Mouse (Mus musculus): ENCODE measurements around the gene 1700007K13Rik. TPM values are rescaled to one million over a fixed set of nuclear protein-coding genes. Genes with fewer than 3 reads are reported as not detected.

1700007K13Rik gene
- polyA plus RNA-seq, 1 experiment = 34.9 TPM

GRCm38 (mm10) chr2:28506291-28506690 lies 40.2 kb upstream of the 1700007K13Rik start:
- Histone ChIP-seq H3K27me3 (ENCODE audit: control insufficient read depth, insufficient read depth, low read length, poor library complexity, severe bottlenecking) (no peaks in the 10 kb centered on the region), H3K4me1 (ENCODE audit: control insufficient read depth, insufficient read depth, low read length) (peaks cover 11% of the 10 kb centered on the region), H3K36me3 (ENCODE audit: control insufficient read depth, insufficient read depth, low read length, poor library complexity, severe bottlenecking) (no peaks in the 10 kb centered on the region), H3K27ac (ENCODE audit: insufficient read depth, low read length) (peak overlapping the region; percentile 74), H3K4me3 (ENCODE audit: low read depth, low read length) (no peak overlapping the region), H3K9me3 (replicated peaks; ENCODE audit: control insufficient read depth, insufficient read depth, low read length, poor library complexity, severe bottlenecking) (no peaks in the 10 kb centered on the region), H3K9ac (ENCODE audit: low read depth, poor library complexity, severe bottlenecking) (no peak overlapping the region)
- TF ChIP-seq POLR2A (IDR thresholded peaks at IDR 0.05; ENCODE audit: insufficient read depth, low read length) (no peak), CTCF (IDR thresholded peaks at IDR 0.05; ENCODE audit: low read depth, low read length) (no peak), EP300 (IDR thresholded peaks at IDR 0.05; ENCODE audit: insufficient read depth, low read depth, low read length) (peak; percentile 96)

- Histone ChIP-seq H3K9ac (ENCODE audit: low read depth, poor library complexity, severe bottlenecking) (no peak within 1 kb of the TSS), H3K4me1 (ENCODE audit: control insufficient read depth, insufficient read depth, low read length) (peaks cover 11% of the 10 kb centered on the region), H3K27me3 (ENCODE audit: control insufficient read depth, insufficient read depth, low read length, poor library complexity, severe bottlenecking) (no peaks in the 10 kb centered on the region), H3K4me3 (ENCODE audit: low read depth, low read length) (peak within 1 kb of the TSS; percentile 39), H3K9me3 (replicated peaks; ENCODE audit: control insufficient read depth, insufficient read depth, low read length, poor library complexity, severe bottlenecking) (no peaks in the 10 kb centered on the region), H3K27ac (ENCODE audit: insufficient read depth, low read length) (peak within 1 kb of the TSS; percentile 74), H3K36me3 (ENCODE audit: control insufficient read depth, insufficient read depth, low read length, poor library complexity, severe bottlenecking) (no peaks in the 10 kb centered on the region)
- TF ChIP-seq CTCF (IDR thresholded peaks at IDR 0.05; ENCODE audit: low read depth, low read length) (no peak), POLR2A (IDR thresholded peaks at IDR 0.05; ENCODE audit: insufficient read depth, low read length) (no peak), EP300 (IDR thresholded peaks at IDR 0.05; ENCODE audit: insufficient read depth, low read depth, low read length) (no peak)
Measured at GRCm38 (mm10) chr2:28505795-28506194, 39.7 kb upstream of the 1700007K13Rik start, which contains the start of gene Gm10134. TSS of gene Gm10134 (plus strand) at chr2:28506095.

- Histone ChIP-seq H3K36me3 (ENCODE audit: control insufficient read depth, insufficient read depth, low read length, poor library complexity, severe bottlenecking) (no peaks in the 10 kb centered on the region), H3K9ac (ENCODE audit: low read depth, poor library complexity, severe bottlenecking) (no peak overlapping the region), H3K27me3 (ENCODE audit: control insufficient read depth, insufficient read depth, low read length, poor library complexity, severe bottlenecking) (no peaks in the 10 kb centered on the region), H3K4me1 (ENCODE audit: control insufficient read depth, insufficient read depth, low read length) (peaks cover 11% of the 10 kb centered on the region), H3K4me3 (ENCODE audit: low read depth, low read length) (peak overlapping the region; percentile 39), H3K9me3 (replicated peaks; ENCODE audit: control insufficient read depth, insufficient read depth, low read length, poor library complexity, severe bottlenecking) (no peaks in the 10 kb centered on the region), H3K27ac (ENCODE audit: insufficient read depth, low read length) (no peak overlapping the region)
- TF ChIP-seq EP300 (IDR thresholded peaks at IDR 0.05; ENCODE audit: insufficient read depth, low read depth, low read length) (no peak), CTCF (IDR thresholded peaks at IDR 0.05; ENCODE audit: low read depth, low read length) (no peak), POLR2A (IDR thresholded peaks at IDR 0.05; ENCODE audit: insufficient read depth, low read length) (no peak)
Measured at GRCm38 (mm10) chr2:28504676-28505075, 38.5 kb upstream of the 1700007K13Rik start.

GRCm38 (mm10) chr2:28502987-28503386 lies 36.9 kb upstream of the 1700007K13Rik start:
- Histone ChIP-seq H3K9me3 (replicated peaks; ENCODE audit: control insufficient read depth, insufficient read depth, low read length, poor library complexity, severe bottlenecking) (no peaks in the 10 kb centered on the region), H3K9ac (ENCODE audit: low read depth, poor library complexity, severe bottlenecking) (no peak overlapping the region), H3K36me3 (ENCODE audit: control insufficient read depth, insufficient read depth, low read length, poor library complexity, severe bottlenecking) (no peaks in the 10 kb centered on the region), H3K27me3 (ENCODE audit: control insufficient read depth, insufficient read depth, low read length, poor library complexity, severe bottlenecking) (no peaks in the 10 kb centered on the region), H3K27ac (ENCODE audit: insufficient read depth, low read length) (no peak overlapping the region), H3K4me1 (ENCODE audit: control insufficient read depth, insufficient read depth, low read length) (peaks cover 11% of the 10 kb centered on the region), H3K4me3 (ENCODE audit: low read depth, low read length) (no peak overlapping the region)
- TF ChIP-seq CTCF (IDR thresholded peaks at IDR 0.05; ENCODE audit: low read depth, low read length) = no peak
- no peak for TF ChIP-seq EP300 (IDR thresholded peaks at IDR 0.05; ENCODE audit: insufficient read depth, low read depth, low read length)
- no peak for TF ChIP-seq POLR2A (IDR thresholded peaks at IDR 0.05; ENCODE audit: insufficient read depth, low read length)

- H3K36me3 ChIP-seq (ENCODE audit: control insufficient read depth, insufficient read depth, low read length, poor library complexity, severe bottlenecking) = no peaks in the 10 kb centered on the region
- H3K4me3 ChIP-seq (ENCODE audit: low read depth, low read length) = no peak overlapping the region
- TF ChIP-seq EP300 (IDR thresholded peaks at IDR 0.05; ENCODE audit: insufficient read depth, low read depth, low read length) = no peak
- TF ChIP-seq POLR2A (IDR thresholded peaks at IDR 0.05; ENCODE audit: insufficient read depth, low read length) = no peak
- no peak for TF ChIP-seq CTCF (IDR thresholded peaks at IDR 0.05; ENCODE audit: low read depth, low read length)
- H3K4me1 ChIP-seq (ENCODE audit: control insufficient read depth, insufficient read depth, low read length) = no peaks in the 10 kb centered on the region
- no peak overlapping the region for H3K27ac ChIP-seq (ENCODE audit: insufficient read depth, low read length)
- no peaks in the 10 kb centered on the region for H3K27me3 ChIP-seq (ENCODE audit: control insufficient read depth, insufficient read depth, low read length, poor library complexity, severe bottlenecking)
- no peak overlapping the region for H3K9ac ChIP-seq (ENCODE audit: low read depth, poor library complexity, severe bottlenecking)
- peaks cover 25% of the 10 kb centered on the region for H3K9me3 ChIP-seq (replicated peaks; ENCODE audit: control insufficient read depth, insufficient read depth, low read length, poor library complexity, severe bottlenecking)
Measured at GRCm38 (mm10) chr2:28498431-28498830, 32.3 kb upstream of the 1700007K13Rik start.

- Histone ChIP-seq H3K9ac (ENCODE audit: low read depth, poor library complexity, severe bottlenecking) (no peak overlapping the region), H3K27me3 (ENCODE audit: control insufficient read depth, insufficient read depth, low read length, poor library complexity, severe bottlenecking) (no peaks in the 10 kb centered on the region), H3K9me3 (replicated peaks; ENCODE audit: control insufficient read depth, insufficient read depth, low read length, poor library complexity, severe bottlenecking) (peaks cover 26% of the 10 kb centered on the region), H3K4me1 (ENCODE audit: control insufficient read depth, insufficient read depth, low read length) (no peaks in the 10 kb centered on the region), H3K36me3 (ENCODE audit: control insufficient read depth, insufficient read depth, low read length, poor library complexity, severe bottlenecking) (no peaks in the 10 kb centered on the region), H3K27ac (ENCODE audit: insufficient read depth, low read length) (no peak overlapping the region), H3K4me3 (ENCODE audit: low read depth, low read length) (no peak overlapping the region)
- TF ChIP-seq POLR2A (IDR thresholded peaks at IDR 0.05; ENCODE audit: insufficient read depth, low read length) (no peak), CTCF (IDR thresholded peaks at IDR 0.05; ENCODE audit: low read depth, low read length) (no peak), EP300 (IDR thresholded peaks at IDR 0.05; ENCODE audit: insufficient read depth, low read depth, low read length) (no peak)
Measured at GRCm38 (mm10) chr2:28497561-28497960, 31.4 kb upstream of the 1700007K13Rik start.

Data from ES-Bruce4 (cell line).